Mouse (Mus musculus) ES-E14 (cell line): ENCODE measurements around the gene Zfp423. TPM values are rescaled to one million over a fixed set of nuclear protein-coding genes. Genes with fewer than 3 reads are reported as not detected.
A peak's percentile ranks its signal among the peaks of the same experiment; 100 is the strongest.

Experiments used
- DNase-seq: peaks from one replicate; pipeline ENCODE4 v3.0.0-alpha.2; 2013; ENCODE audit warnings: low read depth, low spot score
- H3K27ac ChIP-seq: 2 replicates; pipeline ENCODE4 v1.5.1; 2012; ENCODE audit warnings: low read depth, mild to moderate bottlenecking, low read length, moderate library complexity, mixed read lengths; ENCODE audit not compliant: poor library complexity, insufficient read depth, severe bottlenecking
- H3K36me3 ChIP-seq: 2 replicates; pipeline ENCODE4 v1.6.1; 2012; ENCODE audit warnings: mild to moderate bottlenecking, low read length, moderate library complexity, mixed read lengths; ENCODE audit not compliant: control insufficient read depth, poor library complexity, insufficient read depth, severe bottlenecking
- H3K4me1 ChIP-seq, 2 experiments: fragments of 150-350 bp in 1 of 2; sonication (generic) in 1 of 2; 2 replicates each; pipeline ENCODE4 v1.6.1; 2012; ENCODE audit warnings: low read length in 2 of 2, mild to moderate bottlenecking in 1 of 2, mixed read lengths in 1 of 2; ENCODE audit not compliant: control insufficient read depth in 2 of 2, insufficient read depth in 2 of 2, poor library complexity in 1 of 2
- H3K4me3 ChIP-seq, 2 experiments: fragments of 150-350 bp in 1 of 2; sonication (generic) in 1 of 2; 2 replicates each; pipeline ENCODE4 v1.5.1; 2012; ENCODE audit warnings: low read length in 2 of 2, low read depth in 1 of 2, mild to moderate bottlenecking in 1 of 2, mixed read lengths in 1 of 2; ENCODE audit not compliant: insufficient read depth in 1 of 2, poor library complexity in 1 of 2, severe bottlenecking in 1 of 2
- H3K9ac ChIP-seq: 2 replicates; pipeline ENCODE4 v1.6.1; 2012; ENCODE audit warnings: low read depth, mild to moderate bottlenecking, low read length, mixed read lengths; ENCODE audit not compliant: poor library complexity, insufficient read depth, severe bottlenecking
- H3K9me3 ChIP-seq: fragments of 150-350 bp; sonication (generic); 2 replicates; pipeline ENCODE4 v1.6.1; 2012; ENCODE audit warnings: low read depth, mild to moderate bottlenecking, low read length; ENCODE audit not compliant: control insufficient read depth, insufficient read depth
- CHD2 ChIP-seq: IDR thresholded peaks from 2 replicates; pipeline ENCODE4 v1.6.1; 2014; ENCODE audit warnings: mild to moderate bottlenecking, low read depth, low read length, inconsistent platforms
- HCFC1 ChIP-seq: IDR thresholded peaks from 2 replicates; pipeline ENCODE4 v1.6.1; 2012; ENCODE audit warnings: low read length, inconsistent platforms, borderline replicate concordance; ENCODE audit not compliant: insufficient read depth
- MAFK ChIP-seq: IDR thresholded peaks from 2 replicates; pipeline ENCODE4 v1.6.1; 2014; ENCODE audit warnings: mild to moderate bottlenecking, low read depth, low read length, inconsistent platforms; ENCODE audit not compliant: insufficient read depth
- ZC3H11A ChIP-seq: IDR thresholded peaks from 2 replicates; pipeline ENCODE4 v1.6.1; 2012; ENCODE audit warnings: low read depth, mild to moderate bottlenecking, inconsistent platforms, low read length, borderline replicate concordance
- ZNF384 ChIP-seq: IDR thresholded peaks from 2 replicates; pipeline ENCODE4 v1.6.1; 2012; ENCODE audit warnings: low read depth, low read length, inconsistent platforms
- in situ Hi-C, 2 experiments: fragments of 600-800 bp; cut with MboI; formaldehyde crosslinking; loops; one replicate each; pipeline ENCODE4 v1.15.1; 2025; ENCODE audit warnings: low sequenced_read_pairs in 2 of 2, inconsistent platforms in 1 of 2; ENCODE audit not compliant: unreplicated experiment in 2 of 2
- total RNA-seq: library from RNA; depleted of rRNA; stranded (reverse); fragments of 300-350 nt; gene quantifications from 2 replicates; pipeline ENCODE4 v1.2.3, GENCODE M21; 2012

The Zfp423 gene
- total RNA-seq, 1 experiment, result 23.2 TPM

DNA sequence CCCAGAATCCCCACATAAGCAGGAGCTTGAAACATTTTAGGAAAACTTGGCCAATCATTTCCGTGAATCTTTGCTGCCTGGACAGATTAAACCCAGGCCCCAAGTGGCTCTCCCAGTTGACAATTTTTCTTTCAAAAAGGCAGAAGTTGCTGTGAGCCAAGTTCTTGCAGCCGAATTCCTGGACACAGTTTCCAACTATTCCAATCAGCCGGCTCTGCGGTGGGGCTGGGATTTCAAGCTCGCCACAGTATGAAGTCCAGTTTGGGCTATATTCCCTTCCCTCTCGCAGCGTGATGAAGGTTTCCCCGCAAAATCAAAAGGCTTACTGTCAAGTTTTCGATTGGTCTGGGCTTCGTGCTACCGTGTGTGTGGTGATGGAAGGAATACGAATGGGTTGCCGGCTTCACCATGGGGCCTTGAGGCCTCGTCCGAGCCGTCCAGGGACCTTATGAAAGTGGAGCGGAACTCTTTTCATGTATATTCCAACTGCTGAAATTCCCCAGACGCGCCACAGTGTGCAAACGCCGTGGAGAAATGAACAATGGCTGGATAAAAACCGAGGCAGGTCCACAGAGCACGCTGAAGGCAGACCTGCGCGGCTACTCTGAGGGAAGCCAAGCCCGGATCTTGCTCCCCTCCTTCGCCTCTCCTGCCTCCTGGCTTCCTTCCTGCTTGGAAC is 240.1 kb downstream of the Zfp423 start:
- Histone ChIP-seq H3K36me3 (no peaks in the 10 kb centered on the region; the same call in 1 of the 2 replicates), H3K4me3 (peak overlapping the region; percentile 46 to 53), H3K9ac (peak overlapping the region; percentile 67), H3K4me1 (peaks cover 5 to 22% of the 10 kb centered on the region in 2 experiments; a peak in 3 of 4 replicates), H3K27ac (no peak overlapping the region), H3K9me3 (no peaks in the 10 kb centered on the region)
- TF ChIP-seq HCFC1 (no peak), ZC3H11A (no peak), CHD2 (no peak), MAFK (no peak), ZNF384 (no peak)
- DNase-seq, result no peak
- in situ Hi-C loops, result no loop called here

DNA sequence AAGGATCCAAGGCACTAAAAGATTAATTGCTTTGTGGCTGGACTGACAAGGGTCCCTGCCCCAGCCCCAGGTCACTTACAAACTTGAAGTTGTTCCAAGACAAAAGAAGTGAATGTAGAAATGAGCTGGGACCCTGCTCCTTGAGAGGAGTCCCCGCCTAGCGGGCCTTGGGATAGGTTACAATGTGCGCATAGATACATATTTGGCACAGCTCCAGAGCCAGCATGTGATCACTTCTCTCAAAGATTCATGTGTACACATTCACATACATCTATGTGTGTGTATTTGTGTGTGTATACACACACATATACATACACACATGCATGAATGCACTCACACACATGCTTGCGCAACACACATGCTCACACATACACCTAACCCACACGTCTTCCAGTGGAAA is 241.9 kb downstream of the Zfp423 start:
- peaks cover 5 to 29% of the 10 kb centered on the region in 2 experiments; a peak in 3 of 4 replicates for H3K4me1 ChIP-seq
- TF ChIP-seq ZC3H11A (no peak), ZNF384 (no peak), MAFK (no peak), HCFC1 (no peak), CHD2 (no peak)
- no peak overlapping the region for H3K27ac ChIP-seq
- no peaks in the 10 kb centered on the region for H3K9me3 ChIP-seq
- H3K36me3 ChIP-seq, result no peaks in the 10 kb centered on the region; the same call in 1 of the 2 replicates
- H3K9ac ChIP-seq, result no peak overlapping the region
- DNase-seq, result no peak
- no peak overlapping the region for H3K4me3 ChIP-seq
- in situ Hi-C loops, result no loop called here

DNA sequence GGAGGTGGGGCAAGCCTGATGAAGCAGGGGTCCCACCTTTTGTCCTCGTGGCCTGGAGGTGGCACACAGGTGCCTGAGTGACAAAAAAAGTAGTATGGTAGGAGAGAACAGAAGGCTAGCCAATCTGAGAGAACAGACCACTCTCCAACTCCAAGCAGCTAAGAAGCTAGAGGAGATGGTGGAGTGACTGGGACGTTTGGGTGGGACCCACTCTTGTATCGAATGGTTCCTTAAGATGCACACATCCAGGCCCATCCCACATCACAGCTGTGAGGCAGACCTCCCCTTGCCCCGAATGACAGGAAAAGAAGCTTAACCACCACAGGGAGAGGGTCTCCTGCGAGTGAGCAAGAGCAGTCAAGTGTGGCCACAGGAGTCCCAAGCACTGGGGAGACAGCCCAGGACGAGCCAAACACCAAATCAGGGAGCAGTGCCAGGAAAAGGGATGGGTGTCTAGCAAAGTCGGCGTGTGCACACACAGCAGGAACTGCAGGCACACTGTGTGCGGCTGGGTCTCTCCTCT is 242.6 kb downstream of the Zfp423 start:
- in situ Hi-C loops, result no loop called here
- Histone ChIP-seq H3K4me1 (peaks cover 5 to 31% of the 10 kb centered on the region in 2 experiments; a peak in 3 of 4 replicates), H3K36me3 (no peaks in the 10 kb centered on the region; the same call in 1 of the 2 replicates), H3K9ac (no peak overlapping the region; the same call in 1 of the 2 replicates), H3K4me3 (peak overlapping the region in 1 of 2 experiments; percentile 19; a peak in 1 of 4 replicates), H3K27ac (peak overlapping the region; percentile 43), H3K9me3 (no peaks in the 10 kb centered on the region)
- no peak for DNase-seq
- no peak for TF ChIP-seq HCFC1
- TF ChIP-seq CHD2, result no peak
- TF ChIP-seq ZNF384, result no peak
- TF ChIP-seq ZC3H11A, result no peak

DNA sequence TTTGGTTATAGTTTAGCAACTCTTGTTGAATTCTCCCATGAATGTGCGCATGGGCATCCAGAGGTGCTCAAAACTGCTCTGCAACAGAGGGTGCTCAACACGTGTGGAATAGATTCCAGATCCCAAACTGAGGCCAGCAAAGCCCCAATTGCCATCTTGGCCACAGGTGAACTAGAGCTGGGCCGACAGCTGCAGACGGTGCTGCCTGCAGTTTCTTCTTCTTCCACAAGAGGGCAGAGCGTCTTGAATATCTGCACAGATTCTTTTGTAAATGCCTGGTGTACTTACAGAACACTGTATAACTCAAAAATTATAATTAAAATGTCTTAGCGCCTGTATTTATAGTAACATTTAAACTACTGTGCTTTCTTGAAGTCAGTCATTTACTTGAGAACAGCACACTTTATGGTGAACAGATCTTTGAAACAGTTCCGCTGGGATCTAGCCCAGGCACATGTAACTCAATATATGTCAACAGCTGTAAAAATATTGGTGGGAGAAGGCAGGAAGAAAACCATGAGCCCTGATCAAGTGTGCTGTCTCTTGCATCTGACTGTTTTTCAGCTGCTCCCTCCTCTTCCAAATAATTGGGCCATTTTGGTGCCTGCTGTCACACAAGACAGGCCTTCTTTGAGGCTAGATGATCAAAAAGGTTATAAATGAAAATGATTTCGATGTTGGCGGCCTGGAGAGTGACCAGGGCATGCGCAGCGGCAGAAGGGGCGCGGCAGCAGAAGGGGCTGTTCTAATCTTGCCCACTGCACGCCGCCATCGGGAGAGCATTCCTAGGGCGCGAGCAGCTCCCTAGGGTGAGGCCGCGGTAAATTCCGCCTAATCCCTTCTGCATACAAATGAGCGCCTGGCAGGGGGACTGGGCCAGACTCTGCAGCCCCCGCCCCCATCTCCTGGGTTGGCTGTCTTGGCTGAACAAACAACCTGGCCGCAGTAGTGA is 243.4 kb downstream of the Zfp423 start:
- TF ChIP-seq HCFC1 (no peak), ZC3H11A (no peak), ZNF384 (no peak), CHD2 (no peak), MAFK (no peak)
- in situ Hi-C loops, result no loop called here
- peak overlapping the region; percentile 12; the same call in 1 of the 2 replicates for H3K9ac ChIP-seq
- peaks cover 5 to 31% of the 10 kb centered on the region in 2 experiments; a peak in 3 of 4 replicates for H3K4me1 ChIP-seq
- peak overlapping the region; percentile 43 for H3K27ac ChIP-seq
- no peaks in the 10 kb centered on the region for H3K36me3 ChIP-seq
- peak overlapping the region; percentile 4 to 19; a peak in 2 of 4 replicates for H3K4me3 ChIP-seq
- H3K9me3 ChIP-seq, result no peaks in the 10 kb centered on the region
- peak; percentile 63 for DNase-seq
